Mouse (Mus musculus): Measurements from ENCODE around the gene Btrc. TPM values are rescaled to one million over a fixed set of nuclear protein-coding genes. Genes with fewer than 3 reads are reported as not detected.
"Not testable (repeated sequence)": the region's sequence is repeated elsewhere in the genome, so short reads cannot be mapped to it uniquely, and the experiment has no call there.

Btrc gene
- 42.1 TPM for polyA plus RNA-seq (2021)

DNA sequence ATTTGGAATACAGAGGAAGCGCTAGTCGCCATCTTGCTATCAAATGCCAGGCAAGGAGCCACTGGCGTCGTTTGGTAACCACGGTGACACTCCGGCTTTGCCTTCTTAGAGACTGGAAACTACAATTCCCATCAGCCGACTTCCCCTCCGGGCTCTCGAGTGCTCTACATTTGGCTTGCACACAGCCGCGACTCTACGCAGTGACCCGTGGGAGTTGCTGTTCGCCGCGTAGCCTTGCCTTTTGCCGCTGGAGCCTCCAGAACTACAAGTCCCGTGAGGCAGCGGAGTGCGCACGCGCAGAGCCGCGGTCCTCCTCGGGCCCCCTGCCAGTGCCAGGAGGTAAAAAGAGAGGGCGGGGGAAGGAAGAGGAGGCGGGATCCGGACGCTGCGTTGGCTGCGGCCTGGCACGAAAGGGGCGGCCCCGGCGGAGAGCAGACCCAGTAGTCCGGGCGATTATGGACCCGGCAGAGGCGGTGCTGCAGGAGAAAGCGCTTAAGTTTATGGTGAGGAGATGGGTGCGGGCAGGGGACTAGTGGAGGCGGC lies at the start of gene Btrc:
Btrc (plus strand) TSS at position 351 of the 543 bp plus-strand sequence.
- no peak for TF ChIP-seq CTCF (IDR thresholded peaks at IDR 0.05)
- H3K27me3 ChIP-seq: peaks cover 28% of the 10 kb centered on the region
- ChIA-PET POLR2A (no interaction called here), CTCF (no interaction called here)
- ATAC-seq (peak; percentile 96), DNase-seq (ENCODE audit: low read depth, low spot score) (peak; percentile 95)
- in situ Hi-C loops (cut with MboI; ENCODE audit: low pct_unique_long_range_greater_than_20kb): no loop called here

DNA sequence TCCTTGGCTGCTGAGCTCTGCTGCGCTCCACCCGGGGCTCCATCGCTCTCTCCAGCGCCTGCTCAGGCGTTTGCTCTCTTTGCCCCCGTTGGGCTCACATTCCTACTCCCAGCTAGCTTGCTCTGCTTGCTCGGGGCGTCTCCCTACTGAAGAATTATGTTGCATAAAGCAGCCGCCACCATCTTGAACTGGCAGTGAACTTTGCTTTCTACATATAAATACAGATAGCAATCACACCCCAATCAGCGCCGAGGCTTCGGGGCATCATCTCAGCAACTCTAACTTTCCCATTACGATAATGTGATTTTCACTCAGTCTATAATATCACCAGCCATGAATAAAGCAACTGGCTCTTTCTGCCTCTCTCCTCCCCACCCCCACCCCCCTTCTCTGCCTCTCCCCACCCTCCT lies 46.1 kb upstream of the Btrc start:
- in situ Hi-C loops (cut with MboI; ENCODE audit: low pct_unique_long_range_greater_than_20kb): no loop called here
- peaks cover 44% of the 10 kb centered on the region for H3K27me3 ChIP-seq
- DNase-seq (ENCODE audit: low read depth, low spot score) (no peak), ATAC-seq (no peak)
- ChIA-PET CTCF (no interaction called here), POLR2A (interaction anchor here (0.6 kb wide), 1 partner anchor 161 kb away, joined by 5 read pairs; no protein-coding TSS in a partner anchor)
- no peak for TF ChIP-seq CTCF (IDR thresholded peaks at IDR 0.05)

DNA sequence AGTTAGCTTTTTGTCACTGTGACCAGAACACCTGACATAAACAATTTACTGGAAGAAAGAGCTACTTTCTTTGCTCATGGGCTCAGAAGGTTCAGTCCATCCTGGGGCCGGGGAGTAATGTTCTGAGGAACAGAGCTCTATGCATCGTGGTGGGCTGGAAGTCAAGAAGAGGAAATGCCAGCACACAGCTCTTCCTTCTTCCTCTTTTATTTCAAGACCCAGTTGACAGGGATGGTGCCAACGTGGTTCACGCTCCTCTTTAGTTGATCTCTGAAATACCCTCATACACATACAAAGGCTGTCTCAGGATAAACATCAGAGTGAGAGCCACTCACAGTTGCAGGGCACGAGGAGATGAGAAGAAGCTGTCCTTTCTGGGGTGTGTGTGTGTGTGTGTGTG lies 42.5 kb upstream of the Btrc start:
- POLR2A ChIA-PET: no interaction called here

DNA sequence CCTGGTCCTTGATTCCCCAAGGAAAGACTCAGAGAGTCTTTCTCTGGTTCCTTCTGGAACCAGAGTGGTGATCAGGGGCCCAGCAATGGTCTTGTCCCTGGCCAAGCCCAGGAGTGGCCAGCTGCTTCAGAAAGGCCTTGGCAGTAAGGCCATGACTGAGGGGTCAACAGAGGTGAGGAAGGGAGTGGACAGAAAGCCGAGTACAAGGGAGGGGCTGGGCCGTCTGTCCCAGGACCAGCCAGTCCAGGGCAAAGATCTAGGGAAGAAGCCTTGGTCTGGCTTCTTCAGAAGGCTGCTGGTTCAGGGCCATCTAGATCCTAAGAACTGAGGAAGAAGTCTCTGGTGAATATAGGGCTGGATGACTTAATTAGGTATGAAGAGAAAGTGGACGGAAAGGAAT lies 34.5 kb upstream of the Btrc start:
- ChIA-PET CTCF (no interaction called here), POLR2A (no interaction called here)
- in situ Hi-C loops (cut with MboI; ENCODE audit: low pct_unique_long_range_greater_than_20kb): no loop called here
- H3K27me3 ChIP-seq: peaks cover 43% of the 10 kb centered on the region
- no peak for TF ChIP-seq CTCF (IDR thresholded peaks at IDR 0.05)
- DNase-seq (ENCODE audit: low read depth, low spot score) (no peak), ATAC-seq (no peak)

More for the DNA sequence above, 42.5 kb upstream of the Btrc start:
- ATAC-seq (no peak), DNase-seq (ENCODE audit: low read depth, low spot score) (no peak)
- CTCF ChIA-PET: no interaction called here
- TF ChIP-seq CTCF (IDR thresholded peaks at IDR 0.05): no peak
- peaks cover 47% of the 10 kb centered on the region for H3K27me3 ChIP-seq
- in situ Hi-C loops (cut with MboI; ENCODE audit: low pct_unique_long_range_greater_than_20kb): no loop called here

DNA sequence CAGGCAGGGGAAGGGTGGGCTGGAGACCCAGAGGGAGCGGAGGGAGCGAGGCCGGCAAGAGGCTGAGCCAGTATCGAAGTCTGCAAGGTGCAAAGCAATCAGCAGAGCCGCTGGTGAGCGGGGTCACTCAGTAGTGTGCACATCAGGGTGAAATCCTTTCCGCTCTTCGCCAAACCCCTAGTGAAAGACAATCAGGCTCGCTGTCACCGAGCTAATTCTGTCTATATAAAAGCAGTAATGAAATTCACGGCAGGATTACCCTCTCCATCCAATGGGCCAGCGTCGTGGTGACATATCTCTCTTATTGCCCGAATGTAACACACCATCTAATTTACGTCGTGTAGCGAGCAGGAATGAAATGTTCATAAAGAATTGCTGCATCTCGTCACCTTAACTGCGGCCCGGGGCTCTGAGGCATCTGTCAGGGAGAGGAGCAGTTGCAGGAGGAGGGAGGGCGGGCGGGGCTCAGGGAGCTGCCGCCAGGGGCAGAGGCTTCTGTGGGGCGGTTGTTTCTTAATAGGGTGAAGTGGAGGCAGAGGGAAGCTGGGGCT lies 33.7 kb upstream of the Btrc start:
- DNase-seq (ENCODE audit: low read depth, low spot score): no peak
- in situ Hi-C loops (cut with MboI; ENCODE audit: low pct_unique_long_range_greater_than_20kb): no loop called here
- H3K27me3 ChIP-seq: peaks cover 46% of the 10 kb centered on the region
- ATAC-seq: no peak
- CTCF ChIA-PET: no interaction called here
- POLR2A ChIA-PET: no interaction called here
- TF ChIP-seq CTCF (IDR thresholded peaks at IDR 0.05): no peak

DNA sequence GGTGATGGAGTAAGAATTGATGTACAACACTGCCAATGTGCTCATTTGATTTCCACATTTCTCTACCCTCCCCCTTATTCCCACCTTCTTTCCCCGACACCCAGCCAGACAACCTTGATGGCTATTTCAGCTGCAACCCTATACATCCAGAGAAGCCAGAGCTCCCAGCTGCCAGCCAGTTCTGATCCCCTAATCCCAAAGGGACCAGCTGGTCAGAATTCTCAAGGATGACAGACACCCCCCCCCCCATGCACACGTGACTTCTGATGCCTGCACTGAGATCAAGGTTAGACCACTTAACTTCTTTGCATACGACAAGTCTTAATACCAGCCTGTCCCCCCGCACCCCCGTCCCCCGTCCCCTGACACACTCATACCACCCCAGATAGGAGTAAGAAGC lies 26.8 kb upstream of the Btrc start:
- ATAC-seq (no peak), DNase-seq (ENCODE audit: low read depth, low spot score) (no peak)
- peaks cover 71% of the 10 kb centered on the region for H3K27me3 ChIP-seq
- ChIA-PET CTCF (no interaction called here), POLR2A (interaction anchor here (0.5 to 0.6 kb wide), 2 partner anchors 37 to 420 kb away, joined by 3 to 4 read pairs; no protein-coding TSS in a partner anchor)
- in situ Hi-C loops (cut with MboI; ENCODE audit: low pct_unique_long_range_greater_than_20kb): no loop called here
- no peak for TF ChIP-seq CTCF (IDR thresholded peaks at IDR 0.05)

DNA sequence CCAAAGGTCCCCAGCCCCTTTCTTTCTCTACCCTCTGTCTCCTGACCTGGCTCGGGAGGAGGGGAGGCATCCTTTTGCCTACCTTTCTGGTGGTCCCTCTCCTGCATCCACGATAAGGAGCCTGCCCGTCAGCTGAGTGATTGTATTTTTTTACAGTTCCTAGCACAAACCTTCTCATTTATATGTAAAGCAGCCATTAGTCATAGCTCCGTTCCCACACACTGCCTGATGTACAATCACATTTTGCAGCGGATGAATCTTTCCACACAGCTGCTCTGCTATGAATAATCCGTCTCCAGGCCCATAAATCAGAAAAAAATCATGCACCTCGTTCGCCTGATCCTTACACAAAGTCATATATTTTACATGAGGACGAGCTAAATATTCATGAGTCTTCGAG lies 25.4 kb upstream of the Btrc start:
- H3K27me3 ChIP-seq: peaks cover 72% of the 10 kb centered on the region
- in situ Hi-C loops (cut with MboI; ENCODE audit: low pct_unique_long_range_greater_than_20kb): no loop called here
- DNase-seq (ENCODE audit: low read depth, low spot score) (peak; percentile 22), ATAC-seq (no peak)
- CTCF ChIA-PET: interaction anchor here (1.2 kb wide), 1 partner anchor 118 kb away, joined by 3 read pairs; no protein-coding TSS in a partner anchor
- no peak for TF ChIP-seq CTCF (IDR thresholded peaks at IDR 0.05)
- POLR2A ChIA-PET: interaction anchor here (0.7 kb wide), 1 partner anchor 775 kb away, joined by 3 read pairs; no protein-coding TSS in a partner anchor

DNA sequence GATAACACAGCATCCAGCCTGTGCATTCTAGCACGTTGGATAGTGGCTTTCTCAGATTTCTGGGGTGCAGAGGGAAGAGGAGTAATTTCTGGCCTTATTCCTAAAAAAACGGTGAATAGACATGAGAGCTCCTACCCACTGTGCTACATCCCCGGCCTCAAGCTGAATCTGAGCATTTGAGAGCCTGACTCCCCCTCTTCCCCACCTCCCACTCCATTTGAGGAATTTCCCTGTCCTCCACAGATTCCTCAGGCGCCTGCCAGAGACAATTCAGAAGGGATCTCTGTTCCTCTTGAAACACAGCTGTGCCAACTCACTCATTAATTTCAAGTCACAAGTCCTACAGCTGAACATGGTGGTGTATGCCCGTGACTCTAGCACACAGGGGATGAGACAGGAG lies 19.6 kb upstream of the Btrc start:
- H3K27me3 ChIP-seq: peaks cover 68% of the 10 kb centered on the region
- POLR2A ChIA-PET: no interaction called here
- CTCF ChIA-PET: no interaction called here
- ATAC-seq (no peak), DNase-seq (ENCODE audit: low read depth, low spot score) (no peak)
- no peak for TF ChIP-seq CTCF (IDR thresholded peaks at IDR 0.05)
- in situ Hi-C loops (cut with MboI; ENCODE audit: low pct_unique_long_range_greater_than_20kb): no loop called here

DNA sequence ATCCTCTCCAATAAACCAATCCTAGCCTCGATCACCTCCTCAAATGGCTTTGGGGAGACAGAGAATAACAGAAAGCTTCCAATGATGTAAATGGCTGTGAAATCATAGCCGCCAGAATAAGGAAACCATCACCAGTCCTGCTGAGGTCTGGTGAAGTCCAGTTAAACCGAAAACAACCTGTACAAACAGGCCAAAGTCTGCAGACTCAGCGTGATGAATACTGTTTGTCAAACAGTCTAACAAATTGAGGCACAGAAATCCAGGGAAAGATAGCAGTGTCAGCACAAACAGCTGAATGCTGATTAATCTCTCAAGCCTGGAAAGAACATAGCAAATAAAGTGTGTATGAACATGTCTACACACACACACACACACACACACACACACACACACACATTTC lies 15.3 kb upstream of the Btrc start:
- ChIA-PET POLR2A (no interaction called here), CTCF (interaction anchor here (0.8 kb wide), 1 partner anchor 10 kb away, joined by 3 read pairs; no protein-coding TSS in a partner anchor)
- DNase-seq (ENCODE audit: low read depth, low spot score) (no peak), ATAC-seq (no peak)
- in situ Hi-C loops (cut with MboI; ENCODE audit: low pct_unique_long_range_greater_than_20kb): no loop called here
- no peak for TF ChIP-seq CTCF (IDR thresholded peaks at IDR 0.05)
- peaks cover 50% of the 10 kb centered on the region for H3K27me3 ChIP-seq

DNA sequence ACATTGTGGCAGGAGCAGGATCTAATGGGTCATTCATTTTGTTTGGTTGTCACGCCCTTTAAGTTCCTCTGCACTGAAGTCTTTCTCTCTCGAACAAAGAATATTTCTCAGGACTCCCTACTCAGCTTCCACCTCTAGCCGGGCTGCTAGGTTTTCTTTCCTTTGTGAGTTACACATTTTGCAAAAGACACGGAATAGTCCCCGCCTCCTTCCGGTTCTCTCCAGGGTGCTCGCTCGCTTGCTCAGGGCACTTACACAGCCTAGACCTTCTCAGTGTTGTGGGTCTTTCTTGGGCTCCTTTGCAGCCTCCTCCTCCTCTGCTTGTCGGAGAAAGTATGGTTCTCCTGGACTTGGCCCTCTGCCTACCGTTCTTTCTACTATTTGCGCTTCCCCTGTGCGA lies 13.1 kb upstream of the Btrc start:
- in situ Hi-C loops (cut with MboI; ENCODE audit: low pct_unique_long_range_greater_than_20kb): no loop called here
- POLR2A ChIA-PET: no interaction called here
- DNase-seq (ENCODE audit: low read depth, low spot score): no peak
- no peak for TF ChIP-seq CTCF (IDR thresholded peaks at IDR 0.05)
- ATAC-seq: no peak
- CTCF ChIA-PET: no interaction called here
- H3K27me3 ChIP-seq: peaks cover 38% of the 10 kb centered on the region

DNA sequence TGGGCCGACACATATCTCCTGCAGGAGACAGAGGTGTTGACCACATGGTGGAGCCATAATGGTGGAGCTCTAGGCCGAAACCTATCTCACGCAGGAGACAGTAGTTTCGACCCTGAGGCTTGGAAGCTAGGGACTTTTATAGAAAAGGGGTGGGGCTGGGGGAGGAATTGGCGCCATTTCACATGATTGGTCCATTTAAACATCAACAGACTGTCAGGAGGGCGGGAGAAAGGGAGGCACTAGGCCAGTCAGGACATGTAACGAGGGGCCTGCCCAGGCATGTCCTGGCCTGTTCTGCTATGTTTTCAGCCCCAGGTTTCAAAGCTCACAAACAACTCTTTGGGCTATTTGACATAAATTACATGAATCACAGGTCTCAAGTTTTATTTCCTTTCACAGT lies 10.8 kb upstream of the Btrc start:
- H3K27me3 ChIP-seq: peaks cover 40% of the 10 kb centered on the region
- CTCF ChIA-PET; in situ Hi-C loops (cut with MboI; ENCODE audit: low pct_unique_long_range_greater_than_20kb); ATAC-seq; DNase-seq (ENCODE audit: low read depth, low spot score); POLR2A ChIA-PET: not testable (repeated sequence)

DNA sequence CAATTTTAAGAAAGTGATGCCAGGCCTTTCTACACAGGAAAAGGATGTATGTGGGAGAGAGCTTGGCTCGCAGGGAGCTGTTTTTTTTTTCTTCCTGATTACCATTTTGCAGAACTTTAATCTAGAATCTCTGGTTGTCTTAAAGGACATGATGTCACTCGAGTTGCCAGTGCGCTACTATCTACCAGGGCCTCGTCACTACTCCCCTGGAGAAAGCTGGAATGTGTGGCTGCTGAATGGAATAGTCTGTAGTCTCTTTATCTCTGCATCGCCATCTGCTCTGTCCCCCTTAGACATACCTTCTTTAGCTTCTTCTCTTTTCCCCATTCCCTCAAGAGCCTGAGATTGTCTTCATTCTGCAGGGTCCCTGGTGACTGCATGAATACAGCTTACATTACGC lies 7.9 kb upstream of the Btrc start:
- TF ChIP-seq CTCF (IDR thresholded peaks at IDR 0.05): no peak
- in situ Hi-C loops (cut with MboI; ENCODE audit: low pct_unique_long_range_greater_than_20kb): no loop called here
- CTCF ChIA-PET: no interaction called here
- peaks cover 50% of the 10 kb centered on the region for H3K27me3 ChIP-seq
- POLR2A ChIA-PET: no interaction called here
- DNase-seq (ENCODE audit: low read depth, low spot score) (no peak), ATAC-seq (no peak)

DNA sequence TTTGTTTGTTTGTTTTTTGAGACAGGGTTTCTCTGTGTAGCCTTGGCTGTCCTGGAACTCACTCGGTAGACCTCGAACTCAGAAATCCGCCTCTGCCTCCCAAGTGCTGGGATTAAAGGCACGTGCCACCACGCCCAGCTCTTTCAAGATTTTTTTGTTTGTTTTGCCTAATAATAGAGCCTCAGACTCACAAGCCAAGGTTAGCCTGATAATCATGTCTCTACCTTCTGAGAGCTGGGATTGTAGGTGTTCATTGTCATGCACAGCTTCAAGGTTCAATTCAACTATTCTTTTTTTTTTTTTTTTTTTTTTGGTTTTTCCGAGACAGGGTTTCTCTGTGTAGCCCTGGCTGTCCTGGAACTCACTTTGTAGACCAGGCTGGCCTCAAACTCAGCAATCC lies 6.7 kb upstream of the Btrc start:
- POLR2A ChIA-PET; CTCF ChIA-PET; DNase-seq (ENCODE audit: low read depth, low spot score); ATAC-seq; in situ Hi-C loops (cut with MboI; ENCODE audit: low pct_unique_long_range_greater_than_20kb): not testable (repeated sequence)
- peaks cover 56% of the 10 kb centered on the region for H3K27me3 ChIP-seq
